Mouse (Mus musculus) ES-E14 (cell line): ENCODE data around the gene Egfl8. TPM values are rescaled to one million over a fixed set of nuclear protein-coding genes. Genes with fewer than 3 reads are reported as not detected.

Source experiments
- DNase-seq: peaks from one replicate; pipeline ENCODE4 v3.0.0-alpha.2; 2013; ENCODE audit warnings: low read depth, low spot score
- H3K27ac ChIP-seq: 2 replicates; pipeline ENCODE4 v1.5.1; 2012; ENCODE audit warnings: low read depth, mild to moderate bottlenecking, low read length, moderate library complexity, mixed read lengths; ENCODE audit not compliant: poor library complexity, insufficient read depth, severe bottlenecking
- H3K36me3 ChIP-seq: 2 replicates; pipeline ENCODE4 v1.6.1; 2012; ENCODE audit warnings: mild to moderate bottlenecking, low read length, moderate library complexity, mixed read lengths; ENCODE audit not compliant: control insufficient read depth, poor library complexity, insufficient read depth, severe bottlenecking
- H3K4me1 ChIP-seq, 2 experiments: fragments of 150-350 bp in 1 of 2; sonication (generic) in 1 of 2; 2 replicates each; pipeline ENCODE4 v1.6.1; 2012; ENCODE audit warnings: low read length in 2 of 2, mild to moderate bottlenecking in 1 of 2, mixed read lengths in 1 of 2; ENCODE audit not compliant: control insufficient read depth in 2 of 2, insufficient read depth in 2 of 2, poor library complexity in 1 of 2
- H3K4me3 ChIP-seq, 2 experiments: fragments of 150-350 bp in 1 of 2; sonication (generic) in 1 of 2; 2 replicates each; pipeline ENCODE4 v1.5.1; 2012; ENCODE audit warnings: low read length in 2 of 2, low read depth in 1 of 2, mild to moderate bottlenecking in 1 of 2, mixed read lengths in 1 of 2; ENCODE audit not compliant: insufficient read depth in 1 of 2, poor library complexity in 1 of 2, severe bottlenecking in 1 of 2
- H3K9ac ChIP-seq: 2 replicates; pipeline ENCODE4 v1.6.1; 2012; ENCODE audit warnings: low read depth, mild to moderate bottlenecking, low read length, mixed read lengths; ENCODE audit not compliant: poor library complexity, insufficient read depth, severe bottlenecking
- H3K9me3 ChIP-seq: fragments of 150-350 bp; sonication (generic); 2 replicates; pipeline ENCODE4 v1.6.1; 2012; ENCODE audit warnings: low read depth, mild to moderate bottlenecking, low read length; ENCODE audit not compliant: control insufficient read depth, insufficient read depth
- CHD2 ChIP-seq: IDR thresholded peaks from 2 replicates; pipeline ENCODE4 v1.6.1; 2014; ENCODE audit warnings: mild to moderate bottlenecking, low read depth, low read length, inconsistent platforms
- HCFC1 ChIP-seq: IDR thresholded peaks from 2 replicates; pipeline ENCODE4 v1.6.1; 2012; ENCODE audit warnings: low read length, inconsistent platforms, borderline replicate concordance; ENCODE audit not compliant: insufficient read depth
- MAFK ChIP-seq: IDR thresholded peaks from 2 replicates; pipeline ENCODE4 v1.6.1; 2014; ENCODE audit warnings: mild to moderate bottlenecking, low read depth, low read length, inconsistent platforms; ENCODE audit not compliant: insufficient read depth
- ZC3H11A ChIP-seq: IDR thresholded peaks from 2 replicates; pipeline ENCODE4 v1.6.1; 2012; ENCODE audit warnings: low read depth, mild to moderate bottlenecking, inconsistent platforms, low read length, borderline replicate concordance
- ZNF384 ChIP-seq: IDR thresholded peaks from 2 replicates; pipeline ENCODE4 v1.6.1; 2012; ENCODE audit warnings: low read depth, low read length, inconsistent platforms
- in situ Hi-C, 2 experiments: fragments of 600-800 bp; cut with MboI; formaldehyde crosslinking; loops; one replicate each; pipeline ENCODE4 v1.15.1; 2025; ENCODE audit warnings: low sequenced_read_pairs in 2 of 2, inconsistent platforms in 1 of 2; ENCODE audit not compliant: unreplicated experiment in 2 of 2
- total RNA-seq: library from RNA; depleted of rRNA; stranded (reverse); fragments of 300-350 nt; gene quantifications from 2 replicates; pipeline ENCODE4 v1.2.3, GENCODE M21; 2012

Egfl8 gene
- total RNA-seq, 1 experiment: 1.0 TPM

- no peaks in the 10 kb centered on the region for H3K9me3 ChIP-seq
- DNase-seq: no peak
- TF ChIP-seq HCFC1: no peak
- no peak for TF ChIP-seq ZNF384
- TF ChIP-seq ZC3H11A: no peak
- no peak for TF ChIP-seq MAFK
- TF ChIP-seq CHD2: no peak
- peak overlapping the region in 1 of 2 experiments; percentile 20; a peak in 1 of 4 replicates for H3K4me3 ChIP-seq
- H3K4me1 ChIP-seq: peaks cover 0 to 13% of the 10 kb centered on the region in 2 experiments; a peak in 1 of 4 replicates
- no peak overlapping the region for H3K9ac ChIP-seq
- no peaks in the 10 kb centered on the region for H3K36me3 ChIP-seq
- in situ Hi-C loops: no loop called here
- H3K27ac ChIP-seq: no peak overlapping the region
Observed at GRCm38 (mm10) chr17:34661121-34661591, 45.4 kb upstream of the Egfl8 start.

GRCm38 (mm10) chr17:34660259-34660820 lies 44.6 kb upstream of the Egfl8 start:
- H3K4me1 ChIP-seq: peaks cover 0 to 13% of the 10 kb centered on the region in 2 experiments; a peak in 1 of 4 replicates
- TF ChIP-seq CHD2: no peak
- no peak for TF ChIP-seq MAFK
- no peak for TF ChIP-seq HCFC1
- TF ChIP-seq ZNF384: no peak
- no peak for TF ChIP-seq ZC3H11A
- no peak overlapping the region for H3K9ac ChIP-seq
- H3K27ac ChIP-seq: no peak overlapping the region
- no peaks in the 10 kb centered on the region for H3K36me3 ChIP-seq
- no peak for DNase-seq
- in situ Hi-C loops: no loop called here
- no peaks in the 10 kb centered on the region for H3K9me3 ChIP-seq
- no peak overlapping the region for H3K4me3 ChIP-seq

GRCm38 (mm10) chr17:34659897-34660214 lies 44.1 kb upstream of the Egfl8 start:
- in situ Hi-C loops: no loop called here
- TF ChIP-seq ZC3H11A (no peak), ZNF384 (no peak), HCFC1 (no peak), MAFK (no peak)
- no peak for DNase-seq
- Histone ChIP-seq H3K9me3 (no peaks in the 10 kb centered on the region), H3K9ac (no peak overlapping the region), H3K27ac (no peak overlapping the region), H3K36me3 (peaks cover 2% of the 10 kb centered on the region; the same call in 1 of the 2 replicates), H3K4me1 (peaks cover 0 to 13% of the 10 kb centered on the region in 2 experiments; a peak in 1 of 4 replicates), H3K4me3 (no peak overlapping the region)

GRCm38 (mm10) chr17:34659181-34659896 lies 43.6 kb upstream of the Egfl8 start:
- no peak overlapping the region for H3K9ac ChIP-seq
- no peaks in the 10 kb centered on the region for H3K9me3 ChIP-seq
- TF ChIP-seq MAFK (no peak), HCFC1 (no peak), ZC3H11A (no peak), ZNF384 (no peak), CHD2 (no peak)
- no peak overlapping the region for H3K27ac ChIP-seq
- in situ Hi-C loops: no loop called here
- DNase-seq: no peak
- no peak overlapping the region for H3K4me3 ChIP-seq
- peaks cover 0 to 13% of the 10 kb centered on the region in 2 experiments; a peak in 1 of 4 replicates for H3K4me1 ChIP-seq
- H3K36me3 ChIP-seq: peaks cover 6% of the 10 kb centered on the region; the same call in 1 of the 2 replicates

GRCm38 (mm10) chr17:34658591-34658990 lies 42.8 kb upstream of the Egfl8 start:
- TF ChIP-seq CHD2 (no peak), HCFC1 (no peak), MAFK (no peak), ZNF384 (no peak), ZC3H11A (no peak)
- Histone ChIP-seq H3K27ac (no peak overlapping the region), H3K9me3 (no peaks in the 10 kb centered on the region), H3K4me3 (no peak overlapping the region), H3K9ac (no peak overlapping the region), H3K36me3 (peaks cover 10% of the 10 kb centered on the region; the same call in 1 of the 2 replicates), H3K4me1 (peaks cover 0 to 13% of the 10 kb centered on the region in 2 experiments; a peak in 1 of 4 replicates)
- no peak for DNase-seq
- in situ Hi-C loops: no loop called here
